Mouse (Mus musculus): ENCODE data around the gene Stk11. TPM values are rescaled to one million over a fixed set of nuclear protein-coding genes. Genes with fewer than 3 reads are reported as not detected.

Gene Stk11
- polyA plus RNA-seq, 1 experiment from 2014 or later = 18.1 TPM

DNA sequence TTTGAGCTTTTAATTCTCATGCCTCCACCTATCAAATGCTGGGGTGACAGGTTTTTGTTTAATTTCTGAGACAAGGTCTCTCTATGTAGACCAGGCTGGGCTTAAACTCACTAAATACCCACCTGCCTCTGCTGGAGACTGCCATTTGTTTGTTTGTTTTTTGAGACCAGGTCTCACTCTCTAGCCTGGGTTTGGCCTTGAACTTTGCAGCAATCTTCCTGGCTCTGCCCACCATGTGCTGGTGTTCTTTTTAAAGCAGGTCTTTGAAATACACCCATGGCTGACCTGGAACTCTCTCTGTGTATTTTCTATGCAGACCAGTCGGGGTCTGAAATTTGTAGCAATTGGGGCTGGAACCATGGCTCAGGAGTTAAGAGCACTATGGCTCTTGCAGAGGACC, 20.0 kb downstream of the Stk11 start:
- Histone ChIP-seq H3K27me3 (ENCODE audit: poor library complexity, severe bottlenecking) (peaks cover 90% of the 10 kb centered on the region), H3K27ac (no peak overlapping the region), H3K4me1 (peaks cover 70% of the 10 kb centered on the region), H3K4me3 (peak overlapping the region; percentile 67; the same call in 1 of the 2 replicates), H3K9me3 (no peaks in the 10 kb centered on the region), H3K36me3 (replicated peaks) (peaks cover 61% of the 10 kb centered on the region)
- no peak for DNase-seq (ENCODE audit: extremely low spot score, low spot score)
- 89% methylated on average over 1 of the region's 1 CpGs for WGBS

DNA sequence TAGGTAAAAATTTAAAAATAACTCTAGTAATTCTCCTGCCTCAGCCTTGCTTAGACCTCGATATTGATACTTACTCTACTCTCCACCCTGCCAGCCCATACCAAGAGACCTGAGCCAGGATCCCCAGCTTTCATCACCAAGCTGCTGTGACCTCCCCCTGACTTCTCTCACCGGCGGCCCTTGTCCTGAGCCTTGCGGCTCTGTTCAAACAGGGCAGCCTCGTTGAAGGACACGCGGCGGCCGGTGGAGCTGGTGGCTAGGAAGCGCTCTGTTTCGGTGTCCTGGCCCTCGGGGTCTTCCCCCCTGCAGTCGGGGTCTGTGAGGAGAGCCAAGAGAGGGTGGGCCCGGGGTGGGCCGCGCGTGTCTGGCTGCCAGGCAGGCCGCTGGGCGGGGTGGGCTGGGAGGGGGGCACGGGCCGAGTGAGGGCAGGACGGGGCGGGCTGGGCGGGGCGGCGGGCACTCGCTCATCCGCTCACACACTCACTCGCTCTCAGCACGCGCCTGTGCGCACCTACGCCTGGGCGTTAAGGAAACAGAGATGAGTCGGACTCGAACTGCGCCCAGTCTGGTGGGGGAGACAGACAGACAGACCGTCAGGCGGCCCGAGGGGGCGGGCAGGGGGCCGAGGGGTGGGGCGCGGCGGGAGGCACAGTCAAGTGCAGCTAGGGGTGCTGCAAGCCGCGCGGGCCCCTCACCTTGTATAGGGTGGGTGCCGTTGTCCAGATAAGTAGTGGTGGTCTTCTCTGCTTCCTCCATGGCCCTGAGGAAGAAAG, 20.8 kb downstream of the Stk11 start:
- no peaks in the 10 kb centered on the region for H3K9me3 ChIP-seq
- peaks cover 83% of the 10 kb centered on the region for H3K27me3 ChIP-seq (ENCODE audit: poor library complexity, severe bottlenecking)
- 14% methylated on average over 47 of the region's 49 CpGs for WGBS
- DNase-seq (ENCODE audit: extremely low spot score, low spot score) = no peak
- H3K27ac ChIP-seq = peak overlapping the region; percentile 91
- peak overlapping the region; percentile 67 for H3K4me3 ChIP-seq
- H3K36me3 ChIP-seq (replicated peaks) = peaks cover 54% of the 10 kb centered on the region
- peaks cover 70% of the 10 kb centered on the region for H3K4me1 ChIP-seq

DNA sequence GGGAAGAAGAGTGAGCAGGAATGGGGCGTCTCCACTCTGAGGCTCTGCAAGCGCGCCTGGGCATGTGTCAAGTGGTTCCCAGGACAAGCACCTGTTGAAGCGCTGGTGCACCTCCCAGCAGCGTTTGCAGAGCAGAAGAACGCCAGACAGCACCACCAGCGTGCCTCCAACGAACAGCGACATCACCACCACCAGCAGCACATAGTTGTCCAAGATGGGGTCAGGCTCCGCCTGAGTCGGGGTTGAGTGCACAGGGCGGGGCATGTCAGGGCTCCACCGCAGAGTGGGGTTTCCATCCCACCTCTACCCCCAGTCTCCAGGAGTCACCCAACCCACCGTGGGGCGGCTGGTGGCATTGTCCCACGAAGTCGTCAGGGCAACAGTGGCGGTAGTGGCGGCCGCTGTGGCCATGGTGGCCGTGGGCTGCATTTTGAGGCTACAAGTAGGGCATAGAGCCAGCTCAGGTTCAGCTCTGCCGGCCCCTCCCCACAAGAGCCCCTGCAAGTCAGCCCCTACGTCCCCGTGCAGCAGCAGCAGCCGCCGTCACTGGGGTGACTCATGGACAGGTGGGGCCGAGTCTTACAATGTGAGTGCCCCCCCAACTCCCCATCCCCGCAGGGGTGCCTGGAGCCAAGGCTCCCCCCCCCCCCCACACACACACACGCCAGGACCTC, 21.5 kb downstream of the Stk11 start:
- Histone ChIP-seq H3K4me3 (peak overlapping the region; percentile 67), H3K27me3 (ENCODE audit: poor library complexity, severe bottlenecking) (peaks cover 76% of the 10 kb centered on the region), H3K9me3 (no peaks in the 10 kb centered on the region), H3K36me3 (replicated peaks) (peaks cover 46% of the 10 kb centered on the region), H3K4me1 (peaks cover 70% of the 10 kb centered on the region), H3K27ac (peak overlapping the region; percentile 91)
- 3% methylated on average over 29 of the region's 29 CpGs for WGBS
- peak; percentile 51 for DNase-seq (ENCODE audit: extremely low spot score, low spot score)

DNA sequence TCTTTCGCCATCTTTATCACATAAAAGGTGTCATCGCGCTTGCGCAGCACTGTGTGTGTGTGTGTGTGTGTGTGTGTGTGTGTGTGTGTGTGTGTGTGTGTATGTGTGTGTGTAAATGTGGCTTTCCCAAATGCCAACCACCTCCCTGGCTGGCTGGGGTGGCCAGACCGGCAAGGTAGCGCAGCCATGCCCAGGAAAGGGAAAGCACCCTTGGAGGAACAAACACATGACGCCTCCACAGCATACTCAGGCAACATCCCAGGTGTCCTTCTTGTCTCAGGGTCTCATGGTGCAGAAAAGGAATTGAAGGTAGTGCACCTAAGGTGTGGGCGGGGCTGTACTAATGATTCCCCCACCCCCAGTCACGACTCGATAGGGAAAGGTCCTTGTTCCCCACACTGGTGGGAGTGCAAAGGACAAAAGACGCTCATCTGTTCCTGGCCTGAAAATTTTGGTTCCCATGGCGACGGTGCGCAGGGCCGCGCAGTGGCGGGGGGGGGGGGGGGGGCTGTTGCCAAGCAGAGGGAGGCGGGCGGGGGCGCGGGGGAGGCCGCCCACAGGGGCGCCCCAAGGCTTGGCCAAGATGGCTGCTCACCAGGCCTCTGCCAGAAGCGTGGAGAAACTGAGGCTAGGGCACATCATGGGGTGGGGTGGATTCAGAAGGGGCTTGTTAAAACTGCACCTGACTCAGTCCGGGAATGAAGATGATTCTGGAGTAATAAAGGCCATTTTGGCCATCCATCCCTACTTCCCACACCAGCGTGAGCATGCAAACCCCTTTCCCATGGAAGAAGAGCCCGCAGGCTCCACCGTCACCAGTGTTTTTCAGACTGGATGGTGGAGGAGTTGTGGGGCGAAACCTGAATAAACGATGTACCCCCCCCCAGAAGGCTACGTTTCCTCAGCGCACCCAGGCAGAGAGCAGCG, 22.3 kb downstream of the Stk11 start:
- Histone ChIP-seq H3K9me3 (no peaks in the 10 kb centered on the region), H3K4me1 (peaks cover 70% of the 10 kb centered on the region), H3K4me3 (peak overlapping the region; percentile 67), H3K27me3 (ENCODE audit: poor library complexity, severe bottlenecking) (peaks cover 68% of the 10 kb centered on the region), H3K36me3 (replicated peaks) (peaks cover 38% of the 10 kb centered on the region), H3K27ac (peak overlapping the region; percentile 91)
- WGBS = 2% methylated on average over 30 of the region's 33 CpGs
- peak; percentile 53 for DNase-seq (ENCODE audit: extremely low spot score, low spot score)

DNA sequence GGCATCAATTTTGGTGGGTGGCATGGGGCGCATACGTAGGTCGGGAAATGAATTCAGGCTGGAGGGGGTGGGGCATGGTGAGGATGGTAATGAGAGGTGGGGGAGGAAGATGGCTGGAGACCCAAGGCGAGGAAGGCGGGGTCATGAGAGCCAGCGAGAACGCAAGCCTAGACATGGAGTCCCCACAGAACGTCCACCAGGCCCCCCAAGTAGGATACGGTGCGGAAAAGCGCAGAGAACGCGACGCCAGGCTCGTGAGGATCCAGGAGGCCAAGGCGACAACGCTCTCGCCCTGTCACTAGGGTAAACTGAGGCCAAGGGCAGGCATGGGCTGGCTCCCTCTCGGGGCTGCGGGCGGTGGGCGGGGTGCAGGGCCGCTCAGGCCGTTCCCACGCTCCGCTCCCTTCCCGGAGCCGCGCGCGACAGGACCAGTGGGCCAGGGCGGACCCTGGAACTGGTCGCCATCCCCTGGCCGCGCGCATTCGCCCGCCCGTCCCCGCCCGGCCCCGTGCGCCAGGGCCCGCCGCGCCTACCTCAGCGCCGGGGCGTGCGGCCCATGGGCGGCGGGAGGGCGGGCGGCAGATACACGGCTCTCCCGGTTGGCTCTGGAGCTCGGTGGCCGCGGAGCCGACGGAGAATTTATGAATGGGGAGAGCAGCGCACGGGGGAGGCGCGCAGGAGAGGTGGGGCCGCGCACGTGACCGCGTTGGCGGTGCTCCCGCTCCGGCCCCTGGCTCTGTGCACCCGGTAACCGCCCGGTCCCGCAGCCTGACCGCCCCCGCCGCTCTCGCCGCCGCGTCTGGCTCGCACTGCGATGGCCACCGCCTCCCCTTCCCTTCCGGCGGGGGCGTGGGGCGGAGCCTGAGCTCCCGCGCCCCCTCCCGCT, 23.2 kb downstream of the Stk11 start, which contains the start of gene Atp5d:
Atp5d (plus strand) TSS at position 80 of the 886 bp plus-strand sequence.
- peak; percentile 64 for DNase-seq (ENCODE audit: extremely low spot score, low spot score)
- under 1% methylated on average over 93 of the region's 94 CpGs for WGBS
- peak within 1 kb of the TSS; percentile 91 for H3K27ac ChIP-seq
- H3K4me1 ChIP-seq = peaks cover 74% of the 10 kb centered on the region
- H3K9me3 ChIP-seq = no peaks in the 10 kb centered on the region
- H3K36me3 ChIP-seq (replicated peaks) = peaks cover 36% of the 10 kb centered on the region
- peak within 1 kb of the TSS; percentile 67 for H3K4me3 ChIP-seq
- H3K27me3 ChIP-seq (ENCODE audit: poor library complexity, severe bottlenecking) = peaks cover 59% of the 10 kb centered on the region

DNA sequence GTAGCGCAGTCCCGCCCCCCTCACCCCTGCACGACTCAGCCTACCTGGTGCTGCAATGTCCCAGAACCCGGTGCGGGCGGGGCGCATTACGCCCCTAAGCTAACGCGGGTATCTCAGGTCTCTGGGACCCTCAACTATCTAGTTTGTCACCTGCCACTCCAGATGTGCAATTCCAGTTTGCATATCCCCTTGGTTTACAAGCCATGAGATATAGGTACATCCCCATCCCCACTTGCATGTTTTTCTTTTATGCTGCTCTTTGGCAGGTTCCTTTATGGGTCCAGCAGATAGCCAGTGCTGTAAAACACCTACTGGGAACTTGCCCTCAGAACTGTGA, 23.8 kb downstream of the Stk11 start:
- Histone ChIP-seq H3K36me3 (replicated peaks) (peaks cover 36% of the 10 kb centered on the region), H3K27ac (peak overlapping the region; percentile 91), H3K4me1 (peaks cover 78% of the 10 kb centered on the region), H3K4me3 (peak overlapping the region; percentile 67), H3K27me3 (ENCODE audit: poor library complexity, severe bottlenecking) (peaks cover 53% of the 10 kb centered on the region), H3K9me3 (no peaks in the 10 kb centered on the region)
- WGBS = 2% methylated on average over 9 of the region's 10 CpGs
- no peak for DNase-seq (ENCODE audit: extremely low spot score, low spot score)

DNA sequence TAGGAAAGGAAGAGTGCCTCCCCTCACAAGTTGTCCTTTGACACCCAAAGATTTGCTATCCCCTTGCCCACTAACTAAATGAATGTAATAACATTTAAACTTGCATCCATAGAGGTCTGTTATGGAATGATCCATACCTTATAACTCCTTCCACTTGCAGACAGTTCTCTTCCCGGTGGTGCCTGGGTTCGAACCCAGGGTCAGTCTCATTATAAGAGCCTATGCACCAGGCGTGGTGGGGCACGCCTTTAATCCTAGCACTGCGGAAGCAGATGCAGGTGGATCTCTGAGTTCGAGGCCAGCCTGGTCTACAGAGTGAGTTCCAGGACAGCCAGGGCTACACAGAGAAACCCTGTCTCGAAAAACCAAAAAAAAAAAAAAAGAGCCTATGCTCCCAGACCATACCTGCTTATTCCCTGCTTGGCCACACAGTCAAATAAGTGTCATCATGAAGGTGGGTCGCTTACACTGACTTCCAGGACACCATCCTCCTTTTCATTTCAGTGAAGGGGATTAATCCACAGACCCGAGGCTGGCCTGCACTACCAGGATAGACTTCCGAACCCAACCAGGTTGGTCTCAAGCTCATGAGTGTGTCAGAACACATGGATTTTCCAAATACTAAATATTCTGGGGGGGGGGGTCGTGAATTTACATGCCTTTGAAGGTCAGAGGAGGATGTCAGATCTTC, 24.5 kb downstream of the Stk11 start:
- peaks cover 85% of the 10 kb centered on the region for H3K4me1 ChIP-seq
- H3K9me3 ChIP-seq = no peaks in the 10 kb centered on the region
- peaks cover 45% of the 10 kb centered on the region for H3K27me3 ChIP-seq (ENCODE audit: poor library complexity, severe bottlenecking)
- 73% methylated on average over 11 of the region's 11 CpGs for WGBS
- H3K4me3 ChIP-seq = peak overlapping the region; percentile 95
- no peak for DNase-seq (ENCODE audit: extremely low spot score, low spot score)
- H3K36me3 ChIP-seq (replicated peaks) = peaks cover 36% of the 10 kb centered on the region
- H3K27ac ChIP-seq = peak overlapping the region; percentile 85; the same call in 1 of the 2 replicates

DNA sequence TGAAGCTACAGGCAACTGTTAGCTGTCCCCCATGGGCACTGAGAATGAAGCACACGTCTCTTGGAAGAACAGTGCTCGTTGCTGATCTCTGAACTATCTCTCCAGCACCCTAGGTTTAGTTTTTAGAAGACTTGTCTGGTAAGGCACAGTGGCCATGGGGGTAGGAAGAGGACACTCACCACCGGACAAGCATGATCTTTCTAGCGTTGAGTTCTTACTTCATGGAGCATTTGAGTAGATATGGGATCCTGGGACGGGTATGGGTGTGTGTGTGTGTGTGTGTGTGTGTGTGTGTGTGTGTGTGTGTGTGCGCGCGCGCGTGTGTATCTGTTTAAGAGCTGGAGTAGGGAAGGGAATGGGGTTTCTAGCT, 25.0 kb downstream of the Stk11 start, which contains the start of gene Cbarp:
Cbarp (minus strand) TSS at position 170 of the 370 bp plus-strand sequence.
- Histone ChIP-seq H3K4me3 (peak within 1 kb of the TSS; percentile 95), H3K27ac (peak within 1 kb of the TSS; percentile 85), H3K4me1 (peaks cover 90% of the 10 kb centered on the region), H3K27me3 (ENCODE audit: poor library complexity, severe bottlenecking) (peaks cover 40% of the 10 kb centered on the region), H3K9me3 (no peaks in the 10 kb centered on the region), H3K36me3 (replicated peaks) (peaks cover 36% of the 10 kb centered on the region)
- 75% methylated on average over 10 of the region's 10 CpGs for WGBS
- DNase-seq (ENCODE audit: extremely low spot score, low spot score) = no peak

DNA sequence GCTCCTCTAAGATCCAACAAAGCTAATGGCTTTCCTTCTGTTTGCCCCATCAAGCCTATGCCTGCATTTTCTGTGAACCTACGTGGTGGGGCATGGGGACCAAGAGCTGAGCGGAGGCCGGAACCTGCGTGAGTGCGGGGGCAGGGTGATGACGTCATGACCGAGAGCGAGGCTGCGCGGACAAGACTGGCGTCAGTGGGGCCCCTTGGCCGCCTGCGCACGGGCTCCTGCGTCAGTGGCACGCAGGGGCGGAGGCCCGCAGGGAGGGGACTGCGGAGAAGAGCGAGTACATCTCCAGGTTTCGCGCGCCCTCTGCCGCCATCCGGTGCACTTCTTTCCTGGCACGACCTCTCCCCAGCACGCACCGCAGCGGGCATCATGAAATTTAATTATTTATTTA, 25.6 kb downstream of the Stk11 start:
- peak overlapping the region; percentile 85 for H3K27ac ChIP-seq
- peaks cover 36% of the 10 kb centered on the region for H3K36me3 ChIP-seq (replicated peaks)
- H3K4me1 ChIP-seq = peaks cover 92% of the 10 kb centered on the region
- peak overlapping the region; percentile 95 for H3K4me3 ChIP-seq
- peaks cover 34% of the 10 kb centered on the region for H3K27me3 ChIP-seq (ENCODE audit: poor library complexity, severe bottlenecking)
- under 1% methylated on average over 29 of the region's 29 CpGs for WGBS
- peak; percentile 92 for DNase-seq (ENCODE audit: extremely low spot score, low spot score)
- no peaks in the 10 kb centered on the region for H3K9me3 ChIP-seq

DNA sequence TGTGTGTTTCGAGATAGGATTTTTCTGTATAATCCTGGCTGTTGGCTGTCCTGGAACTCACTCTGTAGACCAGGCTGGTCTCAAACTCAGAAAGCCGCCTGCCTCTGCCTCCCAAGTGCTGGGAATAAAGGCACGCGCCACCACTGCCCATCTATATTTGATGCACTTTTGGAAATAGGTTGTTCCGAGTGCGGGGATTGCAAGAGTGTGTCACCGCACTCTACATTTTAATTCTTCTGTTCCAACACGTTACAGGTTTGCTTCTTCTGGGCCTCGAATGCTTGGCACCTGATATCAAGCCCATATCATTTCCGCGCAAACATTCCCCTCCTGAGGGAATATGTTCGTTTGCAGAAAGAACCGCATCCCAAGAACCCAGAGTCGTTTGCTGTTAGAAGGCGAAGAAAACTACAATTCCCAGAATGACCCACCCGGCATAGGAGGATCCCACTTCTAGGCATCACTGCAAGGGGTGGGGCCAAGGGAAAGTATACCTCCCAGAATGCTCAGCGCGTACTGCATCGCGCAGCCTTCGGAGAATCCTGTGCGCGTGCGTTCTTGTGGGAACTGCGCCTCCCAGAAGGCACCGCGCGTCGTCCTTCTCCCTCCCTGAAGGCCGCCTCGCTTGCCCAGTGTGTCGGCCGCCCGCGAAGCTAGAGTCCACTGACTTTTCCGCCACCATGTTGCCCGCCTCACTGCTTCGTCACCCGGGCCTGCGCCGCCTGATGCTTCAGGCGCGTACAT, 26.4 kb downstream of the Stk11 start:
- WGBS = under 1% methylated on average over 43 of the region's 43 CpGs
- H3K4me3 ChIP-seq = peak overlapping the region; percentile 95
- H3K27ac ChIP-seq = peak overlapping the region; percentile 89
- H3K4me1 ChIP-seq = peaks cover 92% of the 10 kb centered on the region
- peaks cover 27% of the 10 kb centered on the region for H3K27me3 ChIP-seq (ENCODE audit: poor library complexity, severe bottlenecking)
- peak; percentile 93 for DNase-seq (ENCODE audit: extremely low spot score, low spot score)
- H3K9me3 ChIP-seq = no peaks in the 10 kb centered on the region
- H3K36me3 ChIP-seq (replicated peaks) = peaks cover 38% of the 10 kb centered on the region

DNA sequence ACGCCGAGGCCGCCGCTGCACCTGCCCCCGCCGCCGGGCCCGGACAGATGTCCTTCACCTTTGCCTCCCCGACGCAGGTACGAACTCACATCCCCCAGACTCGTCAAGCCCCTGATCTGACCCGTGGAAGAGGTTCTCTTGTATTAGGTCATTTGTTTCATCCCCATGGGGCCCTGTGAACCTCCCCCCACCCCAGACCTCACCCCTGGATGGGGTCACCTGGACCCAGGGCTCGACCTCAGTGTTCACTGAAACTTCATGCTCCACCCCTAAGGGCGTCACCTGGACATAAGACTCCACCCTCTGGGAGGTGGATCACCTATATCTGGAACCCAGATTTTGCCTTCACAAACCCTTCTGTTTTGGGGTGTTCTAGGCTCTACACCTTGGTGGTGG, 26.9 kb downstream of the Stk11 start:
- Histone ChIP-seq H3K36me3 (replicated peaks) (peaks cover 41% of the 10 kb centered on the region), H3K27ac (peak overlapping the region; percentile 89), H3K27me3 (ENCODE audit: poor library complexity, severe bottlenecking) (peaks cover 21% of the 10 kb centered on the region), H3K4me1 (peaks cover 92% of the 10 kb centered on the region), H3K4me3 (peak overlapping the region; percentile 95), H3K9me3 (no peaks in the 10 kb centered on the region)
- under 1% methylated on average over 15 of the region's 15 CpGs for WGBS
- no peak for DNase-seq (ENCODE audit: extremely low spot score, low spot score)

All from forebrain, embryonic 10.5 days (tissue).